Mouse (Mus musculus): Measurements from ENCODE around the gene Sept11. TPM values are rescaled to one million over a fixed set of nuclear protein-coding genes. Genes with fewer than 3 reads are reported as not detected.

Gene Sept11
- polyA plus RNA-seq, 1 experiment: 0.27 TPM

GRCm38 (mm10) chr5:93131401-93131800, 38.2 kb downstream of the Sept11 start:
- Histone ChIP-seq H3K4me1 (ENCODE audit: control insufficient read depth) (peaks cover 10% of the 10 kb centered on the region), H3K36me3 (ENCODE audit: control insufficient read depth) (no peaks in the 10 kb centered on the region)
- no peak for TF ChIP-seq TAL1 (IDR thresholded peaks at IDR 0.05; ENCODE audit: low read length)
- no peak for TF ChIP-seq GATA1 (IDR thresholded peaks at IDR 0.05; ENCODE audit: low read length)

GRCm38 (mm10) chr5:93133445-93134244, 40.4 kb downstream of the Sept11 start:
- peaks cover 2% of the 10 kb centered on the region; the same call in 1 of the 2 replicates for H3K36me3 ChIP-seq (ENCODE audit: control insufficient read depth)
- no peaks in the 10 kb centered on the region for H3K27me3 ChIP-seq (ENCODE audit: control insufficient read depth)
- no peak overlapping the region for H3K4me3 ChIP-seq (replicated peaks)
- TF ChIP-seq GATA1 (IDR thresholded peaks at IDR 0.05; ENCODE audit: low read length): no peak
- no peak for TF ChIP-seq TAL1 (IDR thresholded peaks at IDR 0.05; ENCODE audit: low read length)
- H3K9me3 ChIP-seq (ENCODE audit: control insufficient read depth, low read length): peaks cover 5% of the 10 kb centered on the region; the same call in 1 of the 2 replicates
- H3K4me1 ChIP-seq (ENCODE audit: control insufficient read depth): peaks cover 6% of the 10 kb centered on the region

More at GRCm38 (mm10) chr5:93131401-93131800, 38.2 kb downstream of the Sept11 start:
- Histone ChIP-seq H3K9me3 (ENCODE audit: control insufficient read depth, low read length) (no peaks in the 10 kb centered on the region), H3K27me3 (ENCODE audit: control insufficient read depth) (no peaks in the 10 kb centered on the region), H3K4me3 (replicated peaks) (no peak overlapping the region)

- TF ChIP-seq TAL1 (IDR thresholded peaks at IDR 0.05; ENCODE audit: low read length) (0 out of 3 replicates have a peak, but pooled peaks have one; percentile 12), GATA1 (IDR thresholded peaks at IDR 0.05; ENCODE audit: low read length) (no peak)
Measured at GRCm38 (mm10) chr5:93135368-93136107, 42.3 kb downstream of the Sept11 start.

DNA sequence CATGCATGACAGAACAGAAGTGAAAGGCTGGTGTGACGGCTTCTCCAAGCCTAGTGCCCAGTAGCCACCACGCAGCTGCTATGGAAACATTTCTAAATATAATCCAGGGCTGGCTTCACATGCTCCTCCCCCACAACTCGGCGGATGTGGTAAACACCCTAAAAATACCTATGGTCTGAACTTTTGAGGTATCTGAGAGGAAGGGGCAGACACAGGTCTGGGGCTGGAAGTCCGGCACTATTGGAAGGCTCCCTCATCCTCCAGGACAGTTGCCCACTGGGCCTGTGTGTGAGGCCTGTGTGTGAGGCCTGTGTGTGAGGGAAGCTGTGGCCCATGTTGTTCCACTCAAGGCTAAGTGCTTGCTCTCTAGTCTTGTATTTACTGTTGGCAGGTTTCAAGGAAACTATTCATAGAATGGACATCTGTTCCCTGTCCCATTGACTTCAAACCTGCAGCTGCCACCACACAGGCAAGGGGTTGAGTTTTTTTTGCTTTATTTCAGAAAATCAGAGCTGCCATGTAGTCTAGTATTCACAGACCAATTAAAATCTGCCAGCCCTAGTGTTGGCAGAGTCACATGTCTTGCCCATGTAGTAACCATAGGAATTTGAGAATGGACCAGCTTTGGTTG, 43.8 kb downstream of the Sept11 start:
- Histone ChIP-seq H3K36me3 (ENCODE audit: control insufficient read depth) (peaks cover 12% of the 10 kb centered on the region; the same call in 1 of the 2 replicates), H3K9me3 (ENCODE audit: control insufficient read depth, low read length) (peaks cover 5% of the 10 kb centered on the region; the same call in 1 of the 2 replicates), H3K27me3 (ENCODE audit: control insufficient read depth) (no peaks in the 10 kb centered on the region), H3K4me1 (ENCODE audit: control insufficient read depth) (peaks cover 6% of the 10 kb centered on the region), H3K4me3 (replicated peaks) (no peak overlapping the region)
- no peak for TF ChIP-seq TAL1 (IDR thresholded peaks at IDR 0.05; ENCODE audit: low read length)
- TF ChIP-seq GATA1 (IDR thresholded peaks at IDR 0.05; ENCODE audit: low read length): no peak

More at GRCm38 (mm10) chr5:93135368-93136107, 42.3 kb downstream of the Sept11 start:
- Histone ChIP-seq H3K27me3 (ENCODE audit: control insufficient read depth) (no peaks in the 10 kb centered on the region), H3K4me1 (ENCODE audit: control insufficient read depth) (peaks cover 6% of the 10 kb centered on the region), H3K4me3 (replicated peaks) (no peak overlapping the region), H3K36me3 (ENCODE audit: control insufficient read depth) (peaks cover 4% of the 10 kb centered on the region; the same call in 1 of the 2 replicates), H3K9me3 (ENCODE audit: control insufficient read depth, low read length) (peaks cover 5% of the 10 kb centered on the region; the same call in 1 of the 2 replicates)

- no peak for TF ChIP-seq GATA1 (IDR thresholded peaks at IDR 0.05; ENCODE audit: low read length)
- TF ChIP-seq TAL1 (IDR thresholded peaks at IDR 0.05; ENCODE audit: low read length): no peak
- Histone ChIP-seq H3K36me3 (ENCODE audit: control insufficient read depth) (peaks cover 14% of the 10 kb centered on the region; the same call in 1 of the 2 replicates), H3K9me3 (ENCODE audit: control insufficient read depth, low read length) (peaks cover 5% of the 10 kb centered on the region; the same call in 1 of the 2 replicates), H3K4me3 (replicated peaks) (no peak overlapping the region), H3K27me3 (ENCODE audit: control insufficient read depth) (no peaks in the 10 kb centered on the region), H3K4me1 (ENCODE audit: control insufficient read depth) (peaks cover 6% of the 10 kb centered on the region)
Measured at GRCm38 (mm10) chr5:93139350-93139749, 46.1 kb downstream of the Sept11 start.

- TF ChIP-seq TAL1 (IDR thresholded peaks at IDR 0.05; ENCODE audit: low read length) (no peak), GATA1 (IDR thresholded peaks at IDR 0.05; ENCODE audit: low read length) (no peak)
- Histone ChIP-seq H3K9me3 (ENCODE audit: control insufficient read depth, low read length) (peaks cover 5% of the 10 kb centered on the region; the same call in 1 of the 2 replicates), H3K36me3 (ENCODE audit: control insufficient read depth) (peaks cover 14% of the 10 kb centered on the region; the same call in 1 of the 2 replicates), H3K4me1 (ENCODE audit: control insufficient read depth) (peaks cover 4% of the 10 kb centered on the region), H3K4me3 (replicated peaks) (no peak overlapping the region), H3K27me3 (ENCODE audit: control insufficient read depth) (no peaks in the 10 kb centered on the region)
Measured at GRCm38 (mm10) chr5:93140747-93141146, 47.5 kb downstream of the Sept11 start.

GRCm38 (mm10) chr5:93143360-93144091, 50.3 kb downstream of the Sept11 start:
- Histone ChIP-seq H3K36me3 (ENCODE audit: control insufficient read depth) (peaks cover 12% of the 10 kb centered on the region; the same call in 1 of the 2 replicates), H3K27me3 (ENCODE audit: control insufficient read depth) (no peaks in the 10 kb centered on the region), H3K4me3 (replicated peaks) (no peak overlapping the region), H3K4me1 (ENCODE audit: control insufficient read depth) (peaks cover 5% of the 10 kb centered on the region), H3K9me3 (ENCODE audit: control insufficient read depth, low read length) (no peaks in the 10 kb centered on the region)
- TF ChIP-seq TAL1 (IDR thresholded peaks at IDR 0.05; ENCODE audit: low read length): no peak
- TF ChIP-seq GATA1 (IDR thresholded peaks at IDR 0.05; ENCODE audit: low read length): no peak

GRCm38 (mm10) chr5:93144874-93145273, 51.6 kb downstream of the Sept11 start:
- H3K4me3 ChIP-seq (replicated peaks): no peak overlapping the region
- H3K9me3 ChIP-seq (ENCODE audit: control insufficient read depth, low read length): no peaks in the 10 kb centered on the region
- H3K36me3 ChIP-seq (ENCODE audit: control insufficient read depth): peaks cover 11% of the 10 kb centered on the region
- H3K27me3 ChIP-seq (ENCODE audit: control insufficient read depth): no peaks in the 10 kb centered on the region
- no peak for TF ChIP-seq GATA1 (IDR thresholded peaks at IDR 0.05; ENCODE audit: low read length)
- no peak for TF ChIP-seq TAL1 (IDR thresholded peaks at IDR 0.05; ENCODE audit: low read length)
- peaks cover 5% of the 10 kb centered on the region for H3K4me1 ChIP-seq (ENCODE audit: control insufficient read depth)

Measured in erythroblast, embryonic 14.5 days (primary cell).